Mouse (Mus musculus) small intestine, adult 2 months (tissue): ENCODE results near the gene Lamc2. TPM values are rescaled to one million over a fixed set of nuclear protein-coding genes. Genes with fewer than 3 reads are reported as not detected.

Experiments
- H3K27ac ChIP-seq: fragments of 200-500 bp; 2 replicates; pipeline ENCODE4 v1.5.1; 2012; ENCODE audit warnings: low read depth, low read length, control low read depth, inconsistent platforms; ENCODE audit not compliant: insufficient read depth
- H3K27me3 ChIP-seq: fragments of 200-500 bp; 2 replicates; pipeline ENCODE4 v1.6.1; 2012; ENCODE audit warnings: mild to moderate bottlenecking, moderate library complexity, low read length, inconsistent platforms; ENCODE audit not compliant: control insufficient read depth, insufficient read depth
- H3K36me3 ChIP-seq: fragments of 200-500 bp; 2 replicates; pipeline ENCODE4 v1.6.1; 2012; ENCODE audit warnings: mild to moderate bottlenecking, low read length, control low read depth, inconsistent platforms; ENCODE audit not compliant: control insufficient read depth, insufficient read depth
- H3K4me1 ChIP-seq: fragments of 200-500 bp; 2 replicates; pipeline ENCODE4 v1.6.1; 2012; ENCODE audit warnings: low read length, inconsistent platforms, mixed read lengths; ENCODE audit not compliant: control insufficient read depth, insufficient read depth, insufficient read length
- H3K4me3 ChIP-seq: fragments of 200-500 bp; 2 replicates; pipeline ENCODE4 v1.5.1; 2012; ENCODE audit warnings: low read depth, mild to moderate bottlenecking, control low read depth, inconsistent platforms, low read length, moderate library complexity
- CTCF ChIP-seq: fragments of 200-500 bp; IDR thresholded peaks from 2 replicates; pipeline ENCODE4 v1.5.1; 2012; ENCODE audit warnings: low read depth, mild to moderate bottlenecking, control low read depth, inconsistent platforms, low read length, moderate library complexity, mixed read lengths; ENCODE audit not compliant: insufficient replicate concordance, insufficient read length; ENCODE audit errors: extremely low read depth
- POLR2A ChIP-seq: fragments of 200-500 bp; IDR thresholded peaks from 2 replicates; pipeline ENCODE4 v1.6.1; 2012; ENCODE audit warnings: low read depth, mild to moderate bottlenecking, control low read depth, inconsistent platforms, low read length, moderate library complexity
- WGBS: fragments of 180-500 bp; shearing (Covaris S2); methylation state at CpG from one replicate; pipeline ENCODE4 v1.1.7; 2018; 5-methylcytosine and 5-hydroxymethylcytosine counted together
- polyA plus RNA-seq: library from polyadenylated mRNA; depleted of rRNA; stranded (reverse); fragments of >200 nt; gene quantifications from 2 replicates; pipeline ENCODE4 v1.2.3, GENCODE M21; 2012

Lamc2 gene
- polyA plus RNA-seq, 1 experiment, result 8.7 TPM

GRCm38 (mm10) chr1:153180160-153180559 lies 6.1 kb downstream of the Lamc2 start:
- TF ChIP-seq POLR2A (no peak), CTCF (no peak)
- Histone ChIP-seq H3K27me3 (no peaks in the 10 kb centered on the region; the same call in 1 of the 2 replicates), H3K27ac (no peak overlapping the region), H3K36me3 (no peaks in the 10 kb centered on the region), H3K4me3 (no peak overlapping the region), H3K4me1 (no peaks in the 10 kb centered on the region)
- 87% methylated on average over 4 of the region's 4 CpGs for WGBS

DNA sequence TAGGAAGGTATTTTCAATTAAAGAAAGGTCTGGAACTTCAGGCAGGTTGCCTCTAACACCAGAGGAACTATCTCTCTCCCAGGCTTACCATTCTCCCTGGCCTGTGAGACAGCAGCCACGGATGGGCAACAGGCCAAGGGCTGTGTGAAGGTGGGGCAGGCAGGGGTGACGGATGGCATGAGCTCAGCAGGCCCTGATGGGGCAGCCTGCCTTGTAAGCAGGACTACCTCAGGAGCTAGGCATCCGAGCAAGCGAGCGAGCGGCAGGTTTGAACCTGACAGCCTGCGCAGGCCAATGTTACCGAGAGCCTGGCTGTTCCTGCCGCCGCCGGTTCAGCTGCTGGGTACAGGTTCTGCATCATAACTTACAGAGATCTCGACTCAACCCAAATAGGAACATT lies 11.4 kb downstream of the Lamc2 start:
- H3K36me3 ChIP-seq, result no peaks in the 10 kb centered on the region
- H3K27me3 ChIP-seq, result no peaks in the 10 kb centered on the region; the same call in 1 of the 2 replicates
- no peak overlapping the region for H3K4me3 ChIP-seq
- 76% methylated on average over 12 of the region's 12 CpGs for WGBS
- no peak overlapping the region for H3K27ac ChIP-seq
- no peaks in the 10 kb centered on the region for H3K4me1 ChIP-seq
- TF ChIP-seq CTCF (no peak), POLR2A (no peak)

DNA sequence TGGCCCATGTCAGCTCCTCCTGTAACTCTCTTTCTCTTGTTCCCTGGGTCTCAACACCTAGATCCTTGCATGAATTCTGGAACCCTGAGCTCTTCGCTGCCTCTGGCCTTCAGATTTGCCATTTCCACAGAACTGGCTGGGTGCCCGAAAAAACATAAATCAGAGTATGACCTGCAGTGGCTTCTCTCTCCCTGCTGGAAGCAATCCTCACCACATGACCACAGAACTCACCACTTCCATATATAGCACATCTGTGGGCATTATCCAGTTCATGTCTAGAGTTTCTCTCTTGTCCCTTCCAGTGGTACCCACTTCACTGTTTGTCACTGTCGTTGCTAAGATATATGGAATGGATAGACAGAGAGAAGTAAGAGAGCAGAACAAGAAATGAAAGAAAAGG lies 13.0 kb downstream of the Lamc2 start:
- Histone ChIP-seq H3K27ac (no peak overlapping the region), H3K36me3 (no peaks in the 10 kb centered on the region), H3K4me3 (no peak overlapping the region), H3K4me1 (no peaks in the 10 kb centered on the region), H3K27me3 (no peaks in the 10 kb centered on the region)
- TF ChIP-seq POLR2A (no peak), CTCF (no peak)
- WGBS, result 69% methylated on average over 3 of the region's 3 CpGs

DNA sequence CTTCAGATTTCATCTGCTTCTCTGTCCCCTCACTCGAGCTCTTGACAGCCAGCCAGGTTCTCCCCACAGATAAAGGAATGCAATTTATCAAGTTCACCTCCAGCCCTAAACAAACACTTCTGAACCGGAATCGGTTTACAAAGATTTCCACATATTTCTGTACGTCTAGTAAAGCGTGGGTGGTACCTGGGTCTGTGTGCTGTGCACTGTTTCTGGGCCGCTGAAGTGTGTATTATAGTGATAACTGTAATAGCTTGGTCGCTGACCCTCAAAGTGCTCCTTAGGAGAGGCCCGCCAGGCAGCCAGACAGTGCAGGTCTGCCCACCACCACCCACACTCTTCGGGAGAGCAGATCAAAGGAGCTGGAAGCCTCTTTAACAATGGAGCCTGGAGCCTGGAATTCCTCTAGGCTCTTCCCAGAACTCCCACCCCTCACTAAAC lies 13.9 kb downstream of the Lamc2 start:
- WGBS, result 20% methylated on average over 9 of the region's 9 CpGs
- H3K27ac ChIP-seq, result no peak overlapping the region
- H3K4me1 ChIP-seq, result no peaks in the 10 kb centered on the region
- H3K27me3 ChIP-seq, result no peaks in the 10 kb centered on the region
- no peak for TF ChIP-seq POLR2A
- TF ChIP-seq CTCF, result no peak
- H3K36me3 ChIP-seq, result no peaks in the 10 kb centered on the region
- H3K4me3 ChIP-seq, result no peak overlapping the region

- Histone ChIP-seq H3K4me3 (no peak overlapping the region), H3K36me3 (no peaks in the 10 kb centered on the region), H3K4me1 (no peaks in the 10 kb centered on the region), H3K27me3 (no peaks in the 10 kb centered on the region), H3K27ac (no peak overlapping the region)
- WGBS, result 84% methylated on average over 10 of the region's 10 CpGs
- TF ChIP-seq POLR2A, result no peak
- no peak for TF ChIP-seq CTCF
Observed at GRCm38 (mm10) chr1:153171011-153171410, 15.2 kb downstream of the Lamc2 start.

DNA sequence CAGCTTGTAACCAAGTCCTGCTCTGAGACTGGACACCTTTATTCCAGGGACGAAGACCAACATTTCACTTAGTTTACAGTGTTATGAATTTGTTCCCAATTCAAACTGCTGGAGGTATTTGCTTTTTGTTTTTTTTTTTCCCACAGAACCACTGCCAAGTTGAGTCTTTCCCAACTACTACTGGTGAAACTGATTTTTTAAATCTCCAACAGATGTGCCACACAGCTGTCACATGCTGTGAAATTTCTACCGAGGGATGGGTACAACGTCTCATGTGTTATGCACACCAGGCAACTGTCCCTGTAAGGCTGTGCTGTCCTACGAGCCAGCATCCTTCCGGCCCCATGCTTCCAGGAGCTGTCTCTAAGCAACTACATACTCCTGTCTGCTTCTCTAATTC lies 18.0 kb downstream of the Lamc2 start:
- TF ChIP-seq CTCF (no peak), POLR2A (no peak)
- no peaks in the 10 kb centered on the region for H3K27me3 ChIP-seq

GRCm38 (mm10) chr1:153163831-153164230 lies 22.4 kb downstream of the Lamc2 start:
- Histone ChIP-seq H3K27ac (no peak overlapping the region), H3K4me1 (no peaks in the 10 kb centered on the region), H3K27me3 (no peaks in the 10 kb centered on the region), H3K36me3 (no peaks in the 10 kb centered on the region), H3K4me3 (no peak overlapping the region)
- TF ChIP-seq POLR2A (no peak), CTCF (no peak)
- 86% methylated on average over 3 of the region's 3 CpGs for WGBS

More for the DNA sequence above, 18.0 kb downstream of the Lamc2 start:
- H3K27ac ChIP-seq, result no peak overlapping the region
- H3K4me1 ChIP-seq, result no peaks in the 10 kb centered on the region
- no peak overlapping the region for H3K4me3 ChIP-seq
- no peaks in the 10 kb centered on the region for H3K36me3 ChIP-seq
- 83% methylated on average over 5 of the region's 5 CpGs for WGBS
